In genomic region chr3:156559441-156559825, GRCm38 (mm10) we compare ENCODE assay signal across 9 mouse cellular contexts. TPM values are rescaled to one million over a fixed set of nuclear protein-coding genes. Genes with fewer than 3 reads are reported as not detected.
A peak's percentile ranks its signal among the peaks of the same experiment; 100 is the strongest.
DNase-seq lines count a peak whose midpoint lies in the region; ATAC-seq lines count a peak whose summit lies in the region.
"Had no signal": no experiment of that assay in that cellular context is flagged by ENCODE, and none has a peak within 500 bp of the region (broad histone marks: within the 10 kb centered on the region; RNA-seq: fewer than 3 reads in every experiment).

No protein-coding gene starts in this region.

- DNase-seq in limb, embryonic 10.5 days (ENCODE audit: low spot score): no peak
- peak; percentile 72 for DNase-seq in embryonic facial prominence, embryonic 14.5 days (ENCODE audit: low spot score)
- DNase-seq in yolk sac, embryonic 10.5 days (ENCODE audit: low spot score): no peak
- DNase-seq: gastrocnemius, postnatal 25 days; lung, postnatal 36 days had no signal

- 32% methylated on average over 8 of the region's 8 CpGs for WGBS in limb, embryonic 12.5 days
- 33% methylated on average over 8 of the region's 8 CpGs for WGBS in limb, embryonic 10.5 days
- WGBS in embryonic facial prominence, embryonic 14.5 days: 17% methylated on average over 8 of the region's 8 CpGs
- WGBS in limb, embryonic 13.5 days: 27% methylated on average over 8 of the region's 8 CpGs
- 21% methylated on average over 8 of the region's 8 CpGs for WGBS in stomach, embryonic 16.5 days

- H3K9me3 ChIP-seq in limb, embryonic 12.5 days: no peaks in the 10 kb centered on the region
- no peaks in the 10 kb centered on the region for H3K9me3 ChIP-seq in limb, embryonic 10.5 days (replicated peaks)
- H3K9me3 ChIP-seq in embryonic facial prominence, embryonic 14.5 days (ENCODE audit: control insufficient read depth, low read length): no peaks in the 10 kb centered on the region
- H3K9me3 ChIP-seq in limb, embryonic 13.5 days: no peaks in the 10 kb centered on the region
- no peaks in the 10 kb centered on the region for H3K9me3 ChIP-seq in stomach, embryonic 16.5 days (replicated peaks; ENCODE audit: control insufficient read depth, low read length)

- H3K4me3 ChIP-seq in limb, embryonic 12.5 days (replicated peaks): 0 out of 2 replicates have a peak overlapping the region, but pooled peaks have one; percentile 69
- no peak overlapping the region for H3K4me3 ChIP-seq in limb, embryonic 10.5 days
- H3K4me3 ChIP-seq in embryonic facial prominence, embryonic 14.5 days (ENCODE audit: low read depth, low read length): peak overlapping the region; percentile 56
- H3K4me3 ChIP-seq in limb, embryonic 13.5 days: peak overlapping the region; percentile 67
- peak overlapping the region; percentile 63; the same call in 1 of the 2 replicates for H3K4me3 ChIP-seq in stomach, embryonic 16.5 days (replicated peaks; ENCODE audit: low read length)

- ATAC-seq in limb, embryonic 12.5 days (ENCODE audit: insufficient number of reproducible peaks, insufficient read depth, low FRiP score, low TSS enrichment, low read depth): no peak
- ATAC-seq in embryonic facial prominence, embryonic 14.5 days (ENCODE audit: low read depth): no peak
- ATAC-seq in limb, embryonic 13.5 days (ENCODE audit: low FRiP score, low read depth): no peak
- ATAC-seq in stomach, embryonic 16.5 days (ENCODE audit: insufficient read depth, low FRiP score): no peak
- ATAC-seq in megakaryocyte progenitor cell, adult 5-6 weeks (replicated peaks; ENCODE audit: poor library complexity): no peak

- no peaks in the 10 kb centered on the region for H3K36me3 ChIP-seq in limb, embryonic 12.5 days
- no peaks in the 10 kb centered on the region for H3K36me3 ChIP-seq in limb, embryonic 10.5 days
- no peaks in the 10 kb centered on the region for H3K36me3 ChIP-seq in embryonic facial prominence, embryonic 14.5 days (ENCODE audit: control insufficient read depth, insufficient read depth, low read length)
- H3K36me3 ChIP-seq in limb, embryonic 13.5 days: no peaks in the 10 kb centered on the region
- H3K36me3 ChIP-seq in stomach, embryonic 16.5 days (ENCODE audit: control insufficient read depth, insufficient read depth, low read length): no peaks in the 10 kb centered on the region

- H3K27me3 ChIP-seq in limb, embryonic 12.5 days: peaks cover 48% of the 10 kb centered on the region
- H3K27me3 ChIP-seq in limb, embryonic 10.5 days (ENCODE audit: low read depth, poor library complexity, severe bottlenecking): peaks cover 53% of the 10 kb centered on the region
- peaks cover 23% of the 10 kb centered on the region for H3K27me3 ChIP-seq in embryonic facial prominence, embryonic 14.5 days (replicated peaks; ENCODE audit: control insufficient read depth, insufficient read depth, low read length)
- peaks cover 36% of the 10 kb centered on the region for H3K27me3 ChIP-seq in limb, embryonic 13.5 days
- peaks cover 11% of the 10 kb centered on the region for H3K27me3 ChIP-seq in stomach, embryonic 16.5 days (ENCODE audit: control insufficient read depth, insufficient read depth, low read length)

- H3K4me2 ChIP-seq in limb, embryonic 12.5 days: peak overlapping the region; percentile 90
- H3K4me2 ChIP-seq in embryonic facial prominence, embryonic 14.5 days (ENCODE audit: low read depth, low read length): peak overlapping the region; percentile 82
- H3K4me2 ChIP-seq in limb, embryonic 13.5 days (replicated peaks): peak overlapping the region; percentile 92
- peak overlapping the region; percentile 82 for H3K4me2 ChIP-seq in stomach, embryonic 16.5 days (ENCODE audit: low read depth, low read length)

- H3K27ac ChIP-seq in limb, embryonic 12.5 days: no peak overlapping the region
- no peak overlapping the region for H3K27ac ChIP-seq in limb, embryonic 10.5 days
- no peak overlapping the region for H3K27ac ChIP-seq in embryonic facial prominence, embryonic 14.5 days (replicated peaks; ENCODE audit: low read depth, low read length)
- no peak overlapping the region for H3K27ac ChIP-seq in limb, embryonic 13.5 days
- no peak overlapping the region for H3K27ac ChIP-seq in stomach, embryonic 16.5 days (ENCODE audit: low read length)

- H3K4me1 ChIP-seq in limb, embryonic 12.5 days (replicated peaks): peaks cover 17% of the 10 kb centered on the region
- peaks cover 25% of the 10 kb centered on the region for H3K4me1 ChIP-seq in limb, embryonic 10.5 days
- H3K4me1 ChIP-seq in embryonic facial prominence, embryonic 14.5 days (ENCODE audit: control insufficient read depth, insufficient read depth, low read length): peaks cover 5% of the 10 kb centered on the region; the same call in 1 of the 2 replicates
- peaks cover 16% of the 10 kb centered on the region for H3K4me1 ChIP-seq in limb, embryonic 13.5 days
- H3K4me1 ChIP-seq in stomach, embryonic 16.5 days (ENCODE audit: control insufficient read depth, insufficient read depth, low read length): peaks cover 5% of the 10 kb centered on the region; the same call in 1 of the 2 replicates

- no peak overlapping the region for H3K9ac ChIP-seq in limb, embryonic 12.5 days (replicated peaks)
- no peak overlapping the region for H3K9ac ChIP-seq in embryonic facial prominence, embryonic 14.5 days (ENCODE audit: low read depth, low read length)
- H3K9ac ChIP-seq in limb, embryonic 13.5 days: no peak overlapping the region
- H3K9ac ChIP-seq in stomach, embryonic 16.5 days (ENCODE audit: low read length): no peak overlapping the region

RNA-seq across cellular contexts. Expression of gene Negr1, which starts 2.2 kb away (rescaled TPM):
- polyA plus RNA-seq in limb, embryonic 12.5 days (2016; fragmentation: Nextera tagmentation; extraction: Ambion mirVana): 2.7 and 2.9 TPM in 2 replicates
- polyA plus RNA-seq in limb, embryonic 10.5 days (2016; fragmentation: Nextera tagmentation; extraction: Ambion mirVana): 1.8 TPM in 2 replicates
- 7.6 and 8.8 TPM in 2 replicates for polyA plus RNA-seq in embryonic facial prominence, embryonic 14.5 days (2014; fragmentation: Nextera tagmentation; extraction: Ambion mirVana)
- polyA plus RNA-seq in limb, embryonic 13.5 days (2015; fragmentation: Nextera tagmentation; extraction: Ambion mirVana): 5.9 and 7.2 TPM in 2 replicates
- polyA plus RNA-seq in stomach, embryonic 16.5 days (2015; fragmentation: Nextera tagmentation; extraction: Ambion mirVana): 4.7 and 5.3 TPM in 2 replicates
- not detected in 2 replicates for total RNA-seq in megakaryocyte progenitor cell, adult 5-6 weeks (2015)
- not detected in 2 replicates for total RNA-seq in megakaryocyte progenitor cell, adult 5-6 weeks (2017)
